Mouse (Mus musculus) cerebellum, adult 2 months (tissue): ENCODE results near the gene Iffo2.

Experiments
- CTCF ChIP-seq: fragments of 200-500 bp; IDR thresholded peaks from 2 replicates; pipeline ENCODE4 v1.5.1; 2011; ENCODE audit warnings: low read depth, mild to moderate bottlenecking, control low read depth, low read length, moderate library complexity, borderline replicate concordance; ENCODE audit not compliant: insufficient read depth
- POLR2A ChIP-seq: fragments of 200-500 bp; IDR thresholded peaks from 2 replicates; pipeline ENCODE4 v1.6.1; 2011; ENCODE audit warnings: low read length, control low read depth, borderline replicate concordance; ENCODE audit not compliant: insufficient read depth

GRCm38 (mm10) chr4:139601519-139602356 is 71.4 kb downstream of the Iffo2 start:
- TF ChIP-seq CTCF (no peak), POLR2A (no peak)
